Mouse (Mus musculus): ENCODE measurements around the gene Ilf2. TPM values are rescaled to one million over a fixed set of nuclear protein-coding genes. Genes with fewer than 3 reads are reported as not detected.

Gene Ilf2
- polyA plus RNA-seq, 1 experiment from 2014 or later = 215 TPM

- Histone ChIP-seq H3K9me3 (no peaks in the 10 kb centered on the region), H3K4me3 (no peak overlapping the region), H3K27ac (no peak overlapping the region), H3K4me1 (0 out of 2 replicates have a peak, but pooled peaks cover 6% of the 10 kb centered on the region), H3K27me3 (ENCODE audit: insufficient read depth, poor library complexity, severe bottlenecking) (no peaks in the 10 kb centered on the region), H3K36me3 (peaks cover 91% of the 10 kb centered on the region)
- no peak for DNase-seq (ENCODE audit: low spot score)
- WGBS = 87% methylated on average over 4 of the region's 4 CpGs
Measured at GRCm38 (mm10) chr3:90503444-90503843, 27.5 kb downstream of the Ilf2 start.

GRCm38 (mm10) chr3:90505216-90505615, 29.3 kb downstream of the Ilf2 start:
- 94% methylated on average over 5 of the region's 5 CpGs for WGBS
- no peak overlapping the region for H3K4me3 ChIP-seq
- no peak for DNase-seq (ENCODE audit: low spot score)
- no peak overlapping the region for H3K27ac ChIP-seq
- H3K27me3 ChIP-seq (ENCODE audit: insufficient read depth, poor library complexity, severe bottlenecking) = no peaks in the 10 kb centered on the region
- H3K36me3 ChIP-seq = peaks cover 74% of the 10 kb centered on the region
- no peaks in the 10 kb centered on the region for H3K9me3 ChIP-seq
- H3K4me1 ChIP-seq = 0 out of 2 replicates have a peak, but pooled peaks cover 6% of the 10 kb centered on the region

- Histone ChIP-seq H3K4me1 (0 out of 2 replicates have a peak, but pooled peaks cover 6% of the 10 kb centered on the region), H3K9me3 (no peaks in the 10 kb centered on the region), H3K36me3 (peaks cover 70% of the 10 kb centered on the region), H3K27ac (no peak overlapping the region), H3K27me3 (ENCODE audit: insufficient read depth, poor library complexity, severe bottlenecking) (no peaks in the 10 kb centered on the region), H3K4me3 (no peak overlapping the region)
- 83% methylated on average over 3 of the region's 3 CpGs for WGBS
- no peak for DNase-seq (ENCODE audit: low spot score)
Measured at GRCm38 (mm10) chr3:90506362-90506761, 30.4 kb downstream of the Ilf2 start.

GRCm38 (mm10) chr3:90508287-90508949, 32.5 kb downstream of the Ilf2 start:
- no peaks in the 10 kb centered on the region for H3K9me3 ChIP-seq
- WGBS = 5% methylated on average over 20 of the region's 20 CpGs
- H3K27ac ChIP-seq = peak overlapping the region; percentile 100
- peaks cover 13% of the 10 kb centered on the region; the same call in 1 of the 2 replicates for H3K4me1 ChIP-seq
- H3K36me3 ChIP-seq = peaks cover 49% of the 10 kb centered on the region
- no peaks in the 10 kb centered on the region for H3K27me3 ChIP-seq (ENCODE audit: insufficient read depth, poor library complexity, severe bottlenecking)
- DNase-seq (ENCODE audit: low spot score) = peak; percentile 64
- peak overlapping the region; percentile 94 for H3K4me3 ChIP-seq

- H3K27me3 ChIP-seq (ENCODE audit: insufficient read depth, poor library complexity, severe bottlenecking) = no peaks in the 10 kb centered on the region
- peak; percentile 100 for DNase-seq (ENCODE audit: low spot score)
- H3K27ac ChIP-seq = peak within 1 kb of the TSS; percentile 100
- peaks cover 19% of the 10 kb centered on the region for H3K4me1 ChIP-seq
- H3K9me3 ChIP-seq = no peaks in the 10 kb centered on the region
- peak within 1 kb of the TSS; percentile 94 for H3K4me3 ChIP-seq
- WGBS = under 1% methylated on average over 66 of the region's 66 CpGs
- H3K36me3 ChIP-seq = peaks cover 42% of the 10 kb centered on the region
Measured at GRCm38 (mm10) chr3:90508950-90509746, 33.2 kb downstream of the Ilf2 start, which contains the start of gene Chtop. Gene Chtop (minus strand): TSS chr3:90509498.

- peaks cover 25% of the 10 kb centered on the region for H3K4me1 ChIP-seq
- H3K9me3 ChIP-seq = no peaks in the 10 kb centered on the region
- DNase-seq (ENCODE audit: low spot score) = no peak
- H3K36me3 ChIP-seq = peaks cover 36% of the 10 kb centered on the region
- 32% methylated on average over 2 of the region's 2 CpGs for whole genome bisulfite sequencing
- H3K27me3 ChIP-seq (ENCODE audit: insufficient read depth, poor library complexity, severe bottlenecking) = no peaks in the 10 kb centered on the region
- H3K27ac ChIP-seq = peak overlapping the region; percentile 100
- H3K4me3 ChIP-seq = peak overlapping the region; percentile 94
Measured at GRCm38 (mm10) chr3:90509747-90510123, 33.8 kb downstream of the Ilf2 start.

- whole genome bisulfite sequencing = 82% methylated on average over 5 of the region's 5 CpGs
- no peak overlapping the region for H3K27ac ChIP-seq
- H3K36me3 ChIP-seq = peaks cover 11% of the 10 kb centered on the region
- H3K9me3 ChIP-seq = no peaks in the 10 kb centered on the region
- peaks cover 36% of the 10 kb centered on the region for H3K4me1 ChIP-seq
- no peaks in the 10 kb centered on the region for H3K27me3 ChIP-seq (ENCODE audit: insufficient read depth, poor library complexity, severe bottlenecking)
- DNase-seq (ENCODE audit: low spot score) = peak; percentile 73
- H3K4me3 ChIP-seq = no peak overlapping the region
Measured at GRCm38 (mm10) chr3:90512276-90512675, 36.4 kb downstream of the Ilf2 start.

- WGBS = 62% methylated on average over 9 of the region's 9 CpGs
- no peaks in the 10 kb centered on the region for H3K9me3 ChIP-seq
- H3K4me1 ChIP-seq = peaks cover 32% of the 10 kb centered on the region
- peaks cover 7% of the 10 kb centered on the region; the same call in 1 of the 2 replicates for H3K36me3 ChIP-seq
- DNase-seq (ENCODE audit: low spot score) = no peak
- H3K27ac ChIP-seq = peak overlapping the region; percentile 89; the same call in 1 of the 2 replicates
- H3K27me3 ChIP-seq (ENCODE audit: insufficient read depth, poor library complexity, severe bottlenecking) = no peaks in the 10 kb centered on the region
- peak overlapping the region; percentile 60 for H3K4me3 ChIP-seq
Measured at GRCm38 (mm10) chr3:90512948-90513642, 37.2 kb downstream of the Ilf2 start.

- peak; percentile 83 for DNase-seq (ENCODE audit: low spot score)
- H3K4me1 ChIP-seq = peaks cover 30% of the 10 kb centered on the region
- H3K27me3 ChIP-seq (ENCODE audit: insufficient read depth, poor library complexity, severe bottlenecking) = no peaks in the 10 kb centered on the region
- H3K4me3 ChIP-seq = peak within 1 kb of the TSS; percentile 60
- no peaks in the 10 kb centered on the region for H3K9me3 ChIP-seq
- peaks cover 7% of the 10 kb centered on the region; the same call in 1 of the 2 replicates for H3K36me3 ChIP-seq
- peak within 1 kb of the TSS; percentile 89 for H3K27ac ChIP-seq
- WGBS = 2% methylated on average over 25 of the region's 25 CpGs
Measured at GRCm38 (mm10) chr3:90513796-90514590, 38.1 kb downstream of the Ilf2 start, which contains the start of the genes S100a1 and S100a13. Gene S100a1 (minus strand): TSS chr3:90514392. Gene S100a13 (plus strand): TSS chr3:90514435.

GRCm38 (mm10) chr3:90514691-90515090, 38.8 kb downstream of the Ilf2 start:
- H3K27ac ChIP-seq = peak overlapping the region; percentile 89
- H3K27me3 ChIP-seq (ENCODE audit: insufficient read depth, poor library complexity, severe bottlenecking) = no peaks in the 10 kb centered on the region
- H3K9me3 ChIP-seq = no peaks in the 10 kb centered on the region
- peaks cover 7% of the 10 kb centered on the region; the same call in 1 of the 2 replicates for H3K36me3 ChIP-seq
- H3K4me1 ChIP-seq = peaks cover 30% of the 10 kb centered on the region
- WGBS = 0% methylated on average over 10 of the region's 10 CpGs
- H3K4me3 ChIP-seq = peak overlapping the region; percentile 60
- peak; percentile 88 for DNase-seq (ENCODE audit: low spot score)

GRCm38 (mm10) chr3:90515242-90515641, 39.3 kb downstream of the Ilf2 start:
- Histone ChIP-seq H3K9me3 (no peaks in the 10 kb centered on the region), H3K4me3 (peak overlapping the region; percentile 60), H3K4me1 (peaks cover 30% of the 10 kb centered on the region), H3K36me3 (peaks cover 6% of the 10 kb centered on the region; the same call in 1 of the 2 replicates), H3K27ac (peak overlapping the region; percentile 89; the same call in 1 of the 2 replicates), H3K27me3 (ENCODE audit: insufficient read depth, poor library complexity, severe bottlenecking) (no peaks in the 10 kb centered on the region)
- 33% methylated on average over 1 of the region's 1 CpGs for WGBS
- peak; percentile 66 for DNase-seq (ENCODE audit: low spot score)

GRCm38 (mm10) chr3:90515789-90516188, 39.9 kb downstream of the Ilf2 start:
- Histone ChIP-seq H3K4me3 (peak overlapping the region; percentile 60; the same call in 1 of the 2 replicates), H3K27ac (no peak overlapping the region), H3K27me3 (ENCODE audit: insufficient read depth, poor library complexity, severe bottlenecking) (no peaks in the 10 kb centered on the region), H3K9me3 (no peaks in the 10 kb centered on the region), H3K36me3 (peaks cover 4% of the 10 kb centered on the region; the same call in 1 of the 2 replicates), H3K4me1 (peaks cover 30% of the 10 kb centered on the region)
- 89% methylated on average over 4 of the region's 4 CpGs for WGBS
- peak; percentile 69 for DNase-seq (ENCODE audit: low spot score)

Measured in heart, embryonic 10.5 days (tissue).